Mouse (Mus musculus): Measurements from ENCODE around the gene Tab2. TPM values are rescaled to one million over a fixed set of nuclear protein-coding genes. Genes with fewer than 3 reads are reported as not detected.
A peak's percentile ranks its signal among the peaks of the same experiment; 100 is the strongest.
"Not testable (repeated sequence)": the region's sequence is repeated elsewhere in the genome, so short reads cannot be mapped to it uniquely, and the experiment has no call there.

Gene Tab2
- total RNA-seq, 4 experiments from 2014 or later: 43.7 to 54.0 (median 50.3) TPM

DNA sequence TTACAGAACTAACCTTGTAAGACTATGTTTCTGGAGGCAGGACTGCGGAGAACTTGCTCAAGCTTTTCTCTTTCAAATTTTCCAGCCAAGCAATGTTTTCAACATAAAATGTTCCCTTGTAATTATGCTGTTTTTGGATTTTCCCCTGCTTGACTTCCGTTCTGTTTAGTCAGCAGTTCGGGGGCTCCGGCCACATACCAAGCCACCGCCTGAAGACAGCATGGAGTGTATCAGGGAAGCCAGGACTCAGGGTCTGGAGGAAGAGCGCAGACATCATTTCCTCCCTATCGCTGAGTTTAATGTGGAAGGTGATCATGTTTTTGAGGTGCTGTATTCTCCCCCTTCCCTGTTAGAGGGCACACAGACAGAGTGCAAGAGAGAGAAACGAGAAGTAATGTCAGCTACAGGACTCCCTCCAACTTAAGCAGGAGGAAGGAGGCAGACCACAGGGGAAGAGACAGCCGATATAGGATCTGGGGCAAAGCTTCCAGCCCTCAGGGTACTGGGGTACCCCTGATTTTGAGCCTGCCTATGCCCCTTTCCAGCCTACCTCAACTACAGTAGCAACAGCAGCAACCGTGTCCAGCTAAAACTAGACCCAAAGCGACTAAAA, 67.7 kb downstream of the Tab2 start:
- no peak for DNase-seq

DNA sequence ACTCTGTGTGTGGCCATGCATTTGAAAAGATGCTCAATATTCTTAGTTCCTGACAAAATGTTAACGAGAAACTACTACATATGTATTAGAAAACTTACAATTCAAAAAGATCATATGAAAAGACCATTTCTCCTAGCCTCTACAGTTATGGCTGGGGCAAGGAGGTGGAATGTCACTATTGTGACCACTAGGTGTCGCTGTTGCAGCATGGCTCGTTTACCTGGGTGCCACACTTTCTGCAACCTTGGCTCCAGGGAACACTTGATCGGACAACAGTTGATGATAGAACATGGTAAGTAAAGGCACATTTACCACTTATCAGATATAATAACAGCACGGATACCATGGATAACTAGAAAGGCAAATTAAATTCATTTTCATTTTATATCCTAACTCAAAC, 72.5 kb downstream of the Tab2 start:
- peak; percentile 34 for DNase-seq

GRCm38 (mm10) chr10:7881971-7882370, 74.1 kb downstream of the Tab2 start:
- no peak for DNase-seq

DNA sequence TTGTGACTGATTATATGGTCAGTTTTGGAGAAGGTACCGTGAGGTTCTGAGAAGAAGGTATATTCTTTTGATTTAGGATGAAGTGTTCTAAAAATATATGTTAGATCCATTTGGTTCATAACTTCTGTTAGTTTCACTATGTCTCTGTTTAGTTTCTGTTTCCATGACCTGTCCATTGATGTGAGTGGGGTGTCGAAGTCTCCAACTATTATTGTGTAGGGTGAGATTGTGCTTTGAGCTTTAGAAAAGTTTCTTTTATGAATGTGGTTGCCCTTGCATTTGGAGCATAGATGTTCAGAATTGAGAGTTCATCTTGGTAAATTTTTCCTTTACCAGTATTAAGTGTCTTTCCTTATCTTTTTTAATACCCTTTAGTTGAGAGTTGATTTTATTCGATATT, 75.7 kb downstream of the Tab2 start:
- DNase-seq: not testable (repeated sequence)

DNA sequence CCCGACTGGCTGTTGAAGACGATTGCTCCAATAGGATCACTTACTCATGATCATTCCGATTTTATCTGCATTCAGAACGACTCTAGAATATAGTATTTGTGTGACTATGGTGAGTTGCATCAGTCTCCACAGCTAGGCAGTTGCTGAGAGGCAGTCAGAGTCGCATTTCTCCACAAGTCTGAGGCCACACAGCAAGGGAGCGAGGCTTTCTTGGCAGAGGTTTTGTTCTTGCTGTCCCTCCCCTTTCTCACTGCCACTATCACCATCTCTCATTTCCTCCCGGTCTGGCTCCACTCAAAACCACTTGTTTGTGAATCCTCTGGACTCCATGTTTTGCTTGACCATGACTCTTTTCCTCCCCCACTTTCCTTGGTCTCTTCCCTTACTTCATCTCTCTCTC, 81.8 kb downstream of the Tab2 start:
- no peak for DNase-seq

DNA sequence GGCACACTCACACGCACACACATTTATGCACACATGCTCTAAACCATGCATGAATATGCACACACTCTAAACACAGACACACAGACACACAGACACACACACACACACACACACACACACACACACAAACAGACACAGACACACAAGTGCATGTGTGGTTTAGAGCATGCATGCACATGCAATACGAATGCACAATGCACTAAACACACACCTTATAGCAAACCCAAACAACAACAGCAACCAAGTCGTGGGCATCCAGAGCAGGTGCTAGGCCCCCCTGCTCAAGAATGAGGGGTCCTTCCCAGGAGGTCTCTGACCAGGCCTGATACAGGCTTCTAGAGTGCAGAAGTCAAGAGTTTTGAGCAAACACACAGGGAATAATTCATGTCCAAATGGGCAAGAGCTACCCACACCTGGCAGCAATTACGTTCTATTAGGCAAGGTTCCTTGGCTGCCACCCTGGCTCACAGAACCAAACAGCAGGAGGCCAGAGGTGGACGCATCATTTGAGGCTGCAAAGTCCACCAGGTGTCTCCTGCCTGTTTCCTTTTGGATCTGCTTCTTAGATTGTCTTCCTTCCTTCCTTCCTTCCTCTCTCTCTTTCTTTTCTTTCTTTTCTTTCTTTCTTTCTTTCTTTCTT, 84.5 kb downstream of the Tab2 start:
- no peak for DNase-seq

DNA sequence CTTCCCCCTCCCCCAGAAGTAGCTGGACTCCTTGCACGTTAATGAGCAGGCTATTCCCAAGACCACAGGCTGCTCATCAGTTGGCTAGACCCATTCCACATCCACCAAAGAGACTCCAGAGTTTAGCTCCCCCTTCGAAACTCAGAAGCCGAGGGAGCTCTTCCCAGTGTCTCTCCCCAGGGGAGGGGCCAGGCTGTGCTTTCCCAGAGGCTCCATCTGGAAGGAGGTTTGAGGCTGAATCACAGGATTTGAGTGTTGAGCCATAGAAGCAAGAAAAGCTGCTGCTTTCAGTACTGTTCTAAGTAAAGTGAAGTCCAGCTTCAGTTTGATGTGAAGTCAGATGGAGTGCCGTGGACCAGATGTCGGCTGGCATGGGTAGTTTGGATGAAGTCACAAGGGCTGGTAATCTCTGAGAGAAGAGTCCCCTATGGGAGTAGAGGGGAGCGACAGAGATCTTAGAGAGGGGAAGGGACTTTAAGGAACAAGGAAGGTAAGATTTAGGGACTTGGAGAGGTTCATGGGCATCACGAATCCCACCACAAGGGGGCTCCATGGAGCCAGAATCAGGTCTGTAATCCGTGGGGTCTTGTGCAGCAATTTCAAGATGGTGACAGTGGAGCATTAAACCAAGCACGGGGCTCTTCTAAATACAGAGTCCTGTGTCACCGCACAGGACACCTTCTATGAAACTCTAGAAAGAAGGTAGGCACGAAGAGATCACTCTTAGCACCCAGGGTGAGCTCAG, 85.3 kb downstream of the Tab2 start:
- DNase-seq: no peak

GRCm38 (mm10) chr10:7869746-7870145, 86.3 kb downstream of the Tab2 start:
- no peak for DNase-seq

- no peak for DNase-seq
Measured at GRCm38 (mm10) chr10:7867666-7868030, 88.4 kb downstream of the Tab2 start.

- DNase-seq: no peak
Measured at GRCm38 (mm10) chr10:7866762-7867665, 89.0 kb downstream of the Tab2 start.

- DNase-seq: no peak
Measured at GRCm38 (mm10) chr10:7864806-7865205, 91.2 kb downstream of the Tab2 start.

DNA sequence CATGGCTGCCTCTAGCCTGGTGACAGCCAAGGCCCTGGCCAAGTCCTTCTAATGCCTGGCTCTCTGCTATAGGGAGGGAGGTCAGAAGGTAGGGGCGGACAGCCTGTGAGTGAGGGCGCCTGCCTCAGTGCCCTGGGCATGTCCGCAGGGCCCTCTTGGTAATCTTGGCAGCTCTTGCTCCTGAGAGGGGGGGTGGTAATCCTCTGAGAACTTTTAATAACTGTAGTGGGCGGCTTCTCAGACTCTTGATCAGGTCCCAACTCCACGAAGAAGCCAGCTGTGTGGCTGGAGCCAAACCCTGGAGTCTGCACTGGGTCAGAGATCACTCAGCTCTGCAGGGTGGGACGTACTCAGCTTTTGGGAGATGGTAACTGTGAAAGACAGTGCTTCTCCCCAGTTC, 91.8 kb downstream of the Tab2 start:
- no peak for DNase-seq

- DNase-seq: no peak
Measured at GRCm38 (mm10) chr10:7863411-7863810, 92.6 kb downstream of the Tab2 start.

DNA sequence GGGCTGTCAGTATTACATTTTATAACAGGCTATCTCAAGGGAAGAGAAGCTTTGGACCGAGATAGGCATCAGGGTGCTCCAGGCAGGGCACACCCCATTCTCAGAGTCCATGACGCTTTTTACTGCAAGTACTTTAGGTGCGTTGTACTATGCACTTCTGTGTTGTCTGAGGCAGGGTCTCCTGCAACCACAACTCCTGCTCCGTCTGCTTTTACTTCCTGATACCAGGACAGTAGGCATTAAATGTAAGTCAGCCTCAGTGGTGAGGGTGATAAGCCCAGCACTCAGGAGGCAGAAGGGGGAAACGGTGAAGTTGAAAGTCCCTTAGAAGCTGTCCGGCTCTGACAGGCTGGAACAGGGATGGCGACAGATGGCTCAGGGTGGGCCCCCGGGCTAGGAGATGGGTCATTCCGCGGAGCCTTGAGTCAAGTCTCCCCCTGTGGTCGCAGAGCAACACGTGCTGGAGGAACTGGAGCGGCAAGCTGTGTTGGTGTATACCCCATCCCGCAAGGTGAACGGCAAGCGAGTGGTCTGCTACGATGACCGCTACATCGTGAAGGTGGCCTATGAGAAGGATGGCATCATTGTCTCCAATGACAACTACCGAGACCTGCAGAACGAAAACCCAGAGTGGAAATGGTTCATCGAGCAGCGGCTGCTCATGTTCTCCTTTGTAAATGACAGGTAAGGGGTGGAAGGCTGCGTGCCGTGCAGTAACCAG, 93.9 kb downstream of the Tab2 start:
- DNase-seq: no peak

DNA sequence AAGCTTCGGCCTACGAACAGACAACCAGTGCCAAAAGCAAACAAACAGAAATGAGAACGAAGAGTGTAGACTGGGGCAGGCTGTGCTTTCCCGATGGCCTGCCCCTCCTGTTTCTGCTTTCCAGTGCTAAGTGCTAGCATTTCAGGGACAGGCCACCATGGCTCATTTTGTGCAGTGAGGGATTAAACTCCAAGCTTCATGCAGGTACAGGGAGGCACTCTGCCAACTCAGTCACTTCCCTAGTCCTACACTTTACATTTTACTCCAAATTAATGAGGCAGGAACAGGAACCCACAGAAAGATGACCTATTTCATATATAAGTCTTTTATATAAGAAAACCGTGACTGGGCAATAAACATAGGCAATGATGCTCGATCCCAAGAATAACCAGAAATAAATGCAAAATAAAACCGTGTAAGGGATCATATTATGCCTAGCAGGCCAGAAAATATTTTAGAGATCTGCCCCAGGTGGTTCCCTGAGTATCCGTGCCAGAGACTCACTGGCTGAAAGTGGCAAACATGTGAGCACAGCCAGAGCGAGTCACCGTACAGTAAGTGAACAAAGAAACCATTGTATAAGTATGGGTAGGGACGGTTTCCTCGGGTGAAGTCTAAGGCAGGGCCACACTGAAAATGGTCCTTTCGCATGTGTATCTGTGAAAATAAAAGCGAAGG, 94.6 kb downstream of the Tab2 start:
- DNase-seq: no peak

GRCm38 (mm10) chr10:7860494-7860893, 95.5 kb downstream of the Tab2 start:
- DNase-seq: no peak

Other genes with a start within 250 kb of the Tab2 start
- 10 to 100 TPM; 32.4 to 35.4 (median 32.6) TPM for gene Katna1, start 230.2 kb downstream of the Tab2 start, total RNA-seq (2022)
- gene Ginm1, start 163.4 kb downstream of the Tab2 start, total RNA-seq (2022): 100 to 1,000 TPM; 159 to 252 (median 205) TPM
- 10 to 100 TPM; 22.4 to 34.8 (median 27.5) TPM for gene Ppil4, start 163.3 kb downstream of the Tab2 start, total RNA-seq (2022)
- gene Zc3h12d, start 123.8 kb downstream of the Tab2 start, total RNA-seq (2022): under 1 TPM; 0.24 to 0.95 (median 0.58) TPM